Comparison of ENCODE assay signal across 8 mouse cellular contexts in the genomic region with DNA sequence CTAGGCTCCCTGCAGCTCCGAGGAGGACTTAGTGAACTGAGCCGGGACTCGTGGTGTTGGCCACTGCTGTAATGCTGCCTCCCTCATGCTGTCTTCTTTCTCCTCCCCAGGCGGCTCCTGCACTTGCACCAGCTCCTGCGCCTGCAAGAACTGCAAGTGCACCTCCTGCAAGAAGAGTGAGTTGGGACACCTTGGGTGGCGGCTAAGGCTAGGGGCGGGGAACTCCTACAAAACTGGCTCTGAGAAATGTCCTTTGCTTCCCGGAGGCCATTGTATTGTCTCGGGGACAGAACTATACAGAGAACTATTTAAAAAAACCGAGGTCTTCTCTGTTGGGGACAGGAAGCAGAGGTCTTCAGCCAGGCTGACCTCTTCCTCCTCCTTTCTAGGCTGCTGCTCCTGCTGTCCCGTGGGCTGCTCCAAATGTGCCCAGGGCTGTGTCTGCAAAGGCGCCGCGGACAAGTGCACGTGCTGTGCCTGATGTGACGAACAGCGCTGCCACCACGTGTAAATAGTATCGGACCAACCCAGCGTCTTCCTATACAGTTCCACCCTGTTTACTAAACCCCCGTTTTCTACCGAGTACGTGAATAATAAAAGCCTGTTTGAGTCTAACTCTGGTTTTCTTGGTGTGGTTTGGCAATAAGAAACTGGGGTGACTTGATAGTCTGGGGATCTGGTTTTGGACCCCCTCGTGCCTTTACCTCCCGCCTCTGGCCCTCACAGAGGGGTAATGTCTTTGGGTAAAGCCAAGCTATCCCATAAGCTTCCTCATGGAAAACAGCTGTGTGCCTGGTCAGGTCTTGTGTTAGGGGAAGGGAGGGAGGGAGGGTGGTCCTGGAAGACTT. TPM values are rescaled to one million over a fixed set of nuclear protein-coding genes. Genes with fewer than 3 reads are reported as not detected.
DNase-seq lines count a peak whose midpoint lies in the region; ATAC-seq and TF ChIP-seq lines count a peak whose summit lies in the region.

No protein-coding gene starts in this region.

- H3K9ac ChIP-seq in heart, embryonic 16.5 days (ENCODE audit: low read length): peak overlapping the region; percentile 89
- no peak overlapping the region; the same call in 1 of the 2 replicates for H3K9ac ChIP-seq in limb, embryonic 12.5 days (replicated peaks)

- H3K36me3 ChIP-seq in heart, embryonic 16.5 days (ENCODE audit: control insufficient read depth, insufficient read depth): no peaks in the 10 kb centered on the region
- H3K36me3 ChIP-seq in limb, embryonic 12.5 days: no peaks in the 10 kb centered on the region

- 6% methylated on average over 25 of the region's 25 CpGs for WGBS in lung, adult 2 months
- 8% methylated on average over 25 of the region's 25 CpGs for WGBS in heart, embryonic 16.5 days
- 4% methylated on average over 25 of the region's 25 CpGs for WGBS in limb, embryonic 12.5 days

- H3K9me3 ChIP-seq in heart, embryonic 16.5 days (replicated peaks; ENCODE audit: control insufficient read depth, low read length): no peaks in the 10 kb centered on the region
- no peaks in the 10 kb centered on the region for H3K9me3 ChIP-seq in limb, embryonic 12.5 days

- H3K4me2 ChIP-seq in heart, embryonic 16.5 days (ENCODE audit: low read depth, low read length): peak overlapping the region; percentile 80
- H3K4me2 ChIP-seq in limb, embryonic 12.5 days: peak overlapping the region; percentile 69

- peak; percentile 36 for DNase-seq in lung, adult 2 months
- DNase-seq in lung, postnatal 10 days: no peak
- peak; percentile 61 for DNase-seq in brain, adult 2 months (ENCODE audit: low read depth, low spot score)
- peak; percentile 66 for DNase-seq in neural tube, embryonic 10.5 days (ENCODE audit: extremely low spot score, low spot score)
- DNase-seq in right cerebral cortex, postnatal 36 days (ENCODE audit: low spot score in 2 of 2): no peak
- DNase-seq in thymus, postnatal 0 days (ENCODE audit: low spot score): no peak

- peak overlapping the region; percentile 64 for H3K4me3 ChIP-seq in lung, adult 2 months (replicated peaks; ENCODE audit: extremely low read depth, low read depth, low read length)
- peak overlapping the region; percentile 72 for H3K4me3 ChIP-seq in heart, embryonic 16.5 days (ENCODE audit: low read length)
- peak overlapping the region; percentile 41 for H3K4me3 ChIP-seq in limb, embryonic 12.5 days (replicated peaks)

- TF ChIP-seq POLR2A in lung, adult 2 months (IDR thresholded peaks at IDR 0.05; ENCODE audit: borderline replicate concordance, extremely low read depth, low read depth, low read length): peak; percentile 27; the same call in 1 of the 2 replicates

- peaks cover 22% of the 10 kb centered on the region for H3K27me3 ChIP-seq in heart, embryonic 16.5 days (ENCODE audit: control insufficient read depth, insufficient read depth, low read length)
- H3K27me3 ChIP-seq in limb, embryonic 12.5 days: peaks cover 97% of the 10 kb centered on the region

- H3K4me1 ChIP-seq in lung, adult 2 months (ENCODE audit: control insufficient read depth, insufficient read depth, low read length): peaks cover 6% of the 10 kb centered on the region
- peaks cover 24% of the 10 kb centered on the region for H3K4me1 ChIP-seq in heart, embryonic 16.5 days (ENCODE audit: control insufficient read depth, insufficient read depth, low read length)
- H3K4me1 ChIP-seq in limb, embryonic 12.5 days (replicated peaks): peaks cover 36% of the 10 kb centered on the region

- TF ChIP-seq CTCF in lung, adult 2 months (IDR thresholded peaks at IDR 0.05; ENCODE audit: insufficient read depth, low read length): no peak

- peak overlapping the region; percentile 95 for H3K27ac ChIP-seq in heart, embryonic 16.5 days (ENCODE audit: low read length)
- no peak overlapping the region for H3K27ac ChIP-seq in limb, embryonic 12.5 days

- no peak for ATAC-seq in heart, embryonic 16.5 days (replicated peaks; ENCODE audit: extremely low read depth, insufficient read depth, low FRiP score)
- ATAC-seq in limb, embryonic 12.5 days (ENCODE audit: insufficient number of reproducible peaks, insufficient read depth, low FRiP score, low TSS enrichment, low read depth): no peak

RNA-seq across cellular contexts. Expression of gene Mt1, which starts 1.1 kb away (rescaled TPM):
- 417 and 493 TPM in 2 replicates for polyA plus RNA-seq in lung, adult 2 months (2012; rRNA removed)
- 662 and 667 TPM in 2 replicates for polyA plus RNA-seq in heart, embryonic 16.5 days (2015; fragmentation: Nextera tagmentation; extraction: Ambion mirVana)
- 43.6 and 53.6 TPM in 2 replicates for polyA plus RNA-seq in limb, embryonic 12.5 days (2016; fragmentation: Nextera tagmentation; extraction: Ambion mirVana)
- polyA plus RNA-seq in thymus, postnatal 0 days (2015; fragmentation: Nextera tagmentation; extraction: Ambion mirVana): 112 and 124 TPM in 2 replicates

RNA-seq across cellular contexts. Expression of gene Mt2, which starts 7.5 kb away (rescaled TPM):
- 32.2 and 56.0 TPM in 2 replicates for polyA plus RNA-seq in lung, adult 2 months (2012; rRNA removed)
- polyA plus RNA-seq in heart, embryonic 16.5 days (2015; fragmentation: Nextera tagmentation; extraction: Ambion mirVana): 58.8 and 59.5 TPM in 2 replicates
- polyA plus RNA-seq in limb, embryonic 12.5 days (2016; fragmentation: Nextera tagmentation; extraction: Ambion mirVana): 15.1 TPM in 2 replicates
- polyA plus RNA-seq in thymus, postnatal 0 days (2015; fragmentation: Nextera tagmentation; extraction: Ambion mirVana): 44.8 and 45.7 TPM in 2 replicates

RNA-seq across cellular contexts. Expression of gene Mt3, which starts 27.5 kb away (rescaled TPM):
- 1.4 and 1.6 TPM in 2 replicates for polyA plus RNA-seq in lung, adult 2 months (2012; rRNA removed)
- 57.4 and 68.9 TPM in 2 replicates for polyA plus RNA-seq in heart, embryonic 16.5 days (2015; fragmentation: Nextera tagmentation; extraction: Ambion mirVana)
- 0.43 and 0.45 TPM in 2 replicates for polyA plus RNA-seq in limb, embryonic 12.5 days (2016; fragmentation: Nextera tagmentation; extraction: Ambion mirVana)
- polyA plus RNA-seq in thymus, postnatal 0 days (2015; fragmentation: Nextera tagmentation; extraction: Ambion mirVana): 3.6 and 4.6 TPM in 2 replicates

RNA-seq across cellular contexts. Expression of gene Nup93, which starts 34.4 kb away (rescaled TPM):
- polyA plus RNA-seq in lung, adult 2 months (2012; rRNA removed): 10.7 and 15.9 TPM in 2 replicates
- polyA plus RNA-seq in heart, embryonic 16.5 days (2015; fragmentation: Nextera tagmentation; extraction: Ambion mirVana): 58.9 and 60.3 TPM in 2 replicates
- polyA plus RNA-seq in limb, embryonic 12.5 days (2016; fragmentation: Nextera tagmentation; extraction: Ambion mirVana): 114 TPM in 2 replicates
- polyA plus RNA-seq in thymus, postnatal 0 days (2015; fragmentation: Nextera tagmentation; extraction: Ambion mirVana): 48.3 and 54.2 TPM in 2 replicates

RNA-seq across cellular contexts. Expression of gene Mt4, which starts 42.9 kb away (rescaled TPM):
- 935 TPM in 1 of 2 replicates, not detected in the other for polyA plus RNA-seq in lung, adult 2 months (2012; rRNA removed)
- not detected in 2 replicates for polyA plus RNA-seq in heart, embryonic 16.5 days (2015; fragmentation: Nextera tagmentation; extraction: Ambion mirVana)
- polyA plus RNA-seq in limb, embryonic 12.5 days (2016; fragmentation: Nextera tagmentation; extraction: Ambion mirVana): not detected in 2 replicates
- 4.9 and 5.6 TPM in 2 replicates for polyA plus RNA-seq in thymus, postnatal 0 days (2015; fragmentation: Nextera tagmentation; extraction: Ambion mirVana)

Comparison
In these comparisons a context has a peak if more than half of its experiments do, and no peak if none do; other contexts are left out.
1. DNase-seq: peak in lung, adult 2 months (single experiment), brain, adult 2 months (single experiment) and neural tube, embryonic 10.5 days (single experiment); none in lung, postnatal 10 days (single experiment), right cerebral cortex, postnatal 36 days (0 of 2) and thymus, postnatal 0 days (single experiment).
2. RNA of gene Mt3, which starts 27.5 kb away (polyA plus RNA-seq): 57.4 to 68.9 TPM in heart, embryonic 16.5 days; 3.6 to 4.6 TPM in thymus, postnatal 0 days, 1.4 to 1.6 TPM in lung, adult 2 months and 0.43 to 0.45 TPM in limb, embryonic 12.5 days; every median in the first group is over 10 times any median in the second.
3. Peak in every context shown above with its lines, with median percentiles within 50 percentile points of each other: H3K4me3 ChIP-seq.